Mouse (Mus musculus): ENCODE measurements around the gene Ccdc86. TPM values are rescaled to one million over a fixed set of nuclear protein-coding genes. Genes with fewer than 3 reads are reported as not detected.

Ccdc86 gene
- polyA plus RNA-seq (2014; fragmentation: Illumina TruSeq; extraction: RNeasy Lipid Tissue Mini Kit (QIAGEN cat#74804)), result 1.6 TPM

DNA sequence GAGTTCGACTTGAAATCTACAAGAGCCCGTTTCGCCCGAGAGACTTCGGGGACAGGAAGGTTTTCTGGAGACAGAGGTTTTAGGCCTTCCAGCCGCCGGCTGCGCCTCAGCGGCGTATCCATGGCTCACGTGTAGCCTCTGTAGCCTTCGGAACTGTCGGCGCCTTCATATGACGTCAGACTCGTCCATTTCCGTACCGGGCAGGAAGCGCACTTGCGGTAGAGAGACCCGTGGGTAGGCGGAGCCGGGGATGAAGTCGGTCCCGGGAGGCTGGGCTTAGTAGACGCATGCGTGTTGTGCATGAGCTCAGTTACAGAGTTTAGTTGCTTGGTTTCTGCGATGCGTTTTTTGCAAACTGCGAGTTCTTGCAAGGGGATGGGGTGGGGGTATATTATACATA, at the start of gene Ccdc86:
TSS of gene Ccdc86 (minus strand) at position 155 of the 400 bp plus-strand sequence.

DNA sequence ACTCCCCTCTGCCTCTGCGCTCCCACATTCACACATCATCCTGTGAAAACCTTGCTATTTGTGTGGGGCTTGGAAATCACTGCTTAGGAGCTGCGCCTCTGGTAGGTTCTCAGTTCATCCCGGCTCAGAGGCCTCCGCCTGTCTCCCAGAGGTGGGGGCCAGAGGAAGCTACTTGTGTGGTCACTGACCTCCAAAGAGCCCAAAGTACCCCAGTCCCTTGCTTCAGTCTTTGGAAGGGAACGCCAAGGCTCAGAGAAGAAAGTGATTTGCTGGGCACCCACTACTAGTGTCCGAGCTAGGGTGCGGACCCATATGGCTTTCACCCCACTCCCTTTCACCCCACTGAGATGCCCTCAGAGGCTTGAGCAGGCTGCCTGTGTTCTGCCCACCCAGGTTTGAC, 44.1 kb upstream of the Ccdc86 start, which contains the start of gene Ms4a15:
TSS of gene Ms4a15 (minus strand) at position 101 of the 400 bp plus-strand sequence.

DNA sequence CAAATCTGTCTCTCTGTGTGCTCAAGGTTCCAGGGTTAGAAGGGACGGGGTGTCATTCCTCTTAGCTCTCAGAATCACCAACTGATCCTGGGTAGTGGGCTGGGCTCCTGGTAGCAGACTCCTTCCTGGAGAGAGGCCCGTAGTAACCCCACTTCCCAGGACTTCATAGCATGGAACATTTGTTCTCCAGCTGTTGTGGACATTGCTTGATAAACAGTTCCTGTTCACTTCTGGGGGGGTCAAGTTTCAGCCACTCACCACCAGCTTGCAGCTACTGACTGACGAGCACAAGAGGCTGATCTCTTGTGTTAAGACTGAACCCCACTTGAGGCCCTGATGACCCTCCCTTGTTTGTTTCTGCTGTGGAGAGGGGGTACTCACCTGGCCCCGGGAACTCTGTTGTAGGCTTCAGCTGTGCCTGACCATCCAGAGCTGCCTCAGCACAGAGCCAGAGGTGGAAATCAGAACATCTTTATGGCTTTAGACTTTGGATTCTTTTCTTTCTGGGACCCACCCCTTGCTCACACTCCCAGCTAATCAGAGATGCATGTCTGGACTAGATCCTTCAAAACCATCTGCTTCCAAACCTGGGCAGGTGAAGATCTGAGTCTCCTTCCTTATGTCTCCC, 25.3 kb upstream of the Ccdc86 start, which contains the start of gene Ms4a10:
TSS of gene Ms4a10 (minus strand) at position 433 of the 628 bp plus-strand sequence.

DNA sequence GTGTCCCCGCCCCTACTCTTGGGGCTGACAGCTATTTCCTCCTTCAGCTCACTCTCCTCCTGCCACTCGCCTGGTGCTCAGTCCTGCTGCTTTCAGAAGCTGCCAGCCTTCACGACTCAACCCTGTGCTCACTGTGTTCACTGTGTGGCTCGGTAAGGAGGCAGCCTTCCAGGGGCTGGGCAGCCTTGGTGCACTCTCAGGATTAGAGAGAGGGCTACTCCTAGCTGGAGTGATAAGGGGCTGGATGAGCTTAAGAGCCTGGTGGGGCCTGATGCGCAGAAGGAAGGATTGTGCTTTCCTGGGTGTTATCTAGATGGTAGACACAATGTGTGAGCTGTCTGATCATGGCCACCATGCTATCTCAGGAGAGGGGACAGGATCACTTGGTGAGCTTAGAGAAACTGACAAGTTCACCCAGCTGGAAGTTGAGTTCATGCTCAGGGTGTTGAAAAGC, 11.9 kb downstream of the Ccdc86 start, which contains the start of gene Ptgdr2:
TSS of gene Ptgdr2 (plus strand) at position 51 of the 454 bp plus-strand sequence.

DNA sequence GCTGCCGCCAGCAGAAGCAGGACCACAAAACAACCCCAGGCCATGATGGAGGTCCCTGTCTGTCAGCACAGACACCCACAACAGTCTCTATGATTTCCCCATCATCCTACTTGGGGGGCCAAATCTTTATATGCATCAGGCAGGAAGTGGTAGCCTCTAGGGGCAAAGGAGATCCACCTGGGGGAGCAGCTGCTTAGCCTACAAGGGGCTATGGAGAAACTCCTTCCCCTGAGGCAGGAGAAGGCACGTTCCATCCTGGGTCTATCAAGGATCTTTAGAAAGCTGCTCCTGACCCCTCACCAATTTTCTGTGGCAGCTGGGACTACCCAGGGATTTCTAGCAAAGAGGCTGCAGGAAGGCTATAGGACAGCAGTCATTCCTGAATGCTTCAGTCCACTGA, 28.5 kb downstream of the Ccdc86 start, which contains the start of gene Zp1:
TSS of gene Zp1 (minus strand) at position 101 of the 400 bp plus-strand sequence.

DNA sequence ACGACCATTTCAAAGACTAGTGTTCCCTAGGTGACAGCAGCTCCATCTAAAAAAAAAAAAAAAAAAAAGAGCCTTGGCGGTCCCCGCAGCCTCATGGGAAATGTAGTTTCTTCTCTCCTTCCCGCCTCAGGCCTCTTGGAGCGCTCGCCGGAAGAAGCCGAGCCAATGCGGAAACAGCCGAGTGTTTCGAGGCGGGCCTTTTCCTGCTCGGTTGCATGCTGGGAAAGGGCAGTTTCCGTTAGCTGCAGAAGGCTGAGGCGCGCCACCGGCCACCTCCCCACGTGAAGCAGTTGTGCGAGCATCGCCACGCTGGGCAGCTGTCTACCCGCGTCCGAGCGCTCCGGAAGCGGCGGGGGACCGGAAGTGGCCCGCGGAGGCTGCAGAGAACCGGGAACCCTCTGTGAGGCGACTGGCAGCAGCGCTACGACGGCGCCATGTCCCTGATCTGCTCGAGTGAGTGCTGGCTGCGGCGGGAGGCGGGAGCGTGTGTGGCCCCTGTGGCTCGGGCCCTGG, 54.0 kb downstream of the Ccdc86 start, which contains the start of gene Prpf19:
TSS of gene Prpf19 (plus strand) at position 216 of the 513 bp plus-strand sequence.

Other genes starting within 250 kb of the Ccdc86 start
- not detected for gene Cd5, start 210.3 kb downstream of the Ccdc86 start, polyA plus RNA-seq (2014; fragmentation: Illumina TruSeq; extraction: RNeasy Lipid Tissue Mini Kit (QIAGEN cat#74804))
- gene Cd6, start 119.2 kb downstream of the Ccdc86 start, polyA plus RNA-seq (2014; fragmentation: Illumina TruSeq; extraction: RNeasy Lipid Tissue Mini Kit (QIAGEN cat#74804)), result not detected
- 2.0 TPM for gene Slc15a3, start 109.5 kb downstream of the Ccdc86 start, polyA plus RNA-seq (2014; fragmentation: Illumina TruSeq; extraction: RNeasy Lipid Tissue Mini Kit (QIAGEN cat#74804))
- gene Tmem132a, start 79.3 kb downstream of the Ccdc86 start, polyA plus RNA-seq (2014; fragmentation: Illumina TruSeq; extraction: RNeasy Lipid Tissue Mini Kit (QIAGEN cat#74804)), result not detected
- 4.5 TPM for gene Tmem109, start 67.3 kb downstream of the Ccdc86 start, polyA plus RNA-seq (2014; fragmentation: Illumina TruSeq; extraction: RNeasy Lipid Tissue Mini Kit (QIAGEN cat#74804))
- gene Prpf19, start 54.0 kb downstream of the Ccdc86 start, polyA plus RNA-seq (2014; fragmentation: Illumina TruSeq; extraction: RNeasy Lipid Tissue Mini Kit (QIAGEN cat#74804)), result 87.3 TPM
- gene Zp1, start 28.6 kb downstream of the Ccdc86 start, polyA plus RNA-seq (2014; fragmentation: Illumina TruSeq; extraction: RNeasy Lipid Tissue Mini Kit (QIAGEN cat#74804)), result 0.46 TPM
- 0.48 TPM for gene Ptgdr2, start 12.1 kb downstream of the Ccdc86 start, polyA plus RNA-seq (2014; fragmentation: Illumina TruSeq; extraction: RNeasy Lipid Tissue Mini Kit (QIAGEN cat#74804))
- not detected for gene Ms4a10, start 25.4 kb upstream of the Ccdc86 start, polyA plus RNA-seq (2014; fragmentation: Illumina TruSeq; extraction: RNeasy Lipid Tissue Mini Kit (QIAGEN cat#74804))
- gene Ms4a15, start 44.0 kb upstream of the Ccdc86 start, polyA plus RNA-seq (2014; fragmentation: Illumina TruSeq; extraction: RNeasy Lipid Tissue Mini Kit (QIAGEN cat#74804)), result not detected
- not detected for gene Ms4a18, start 68.8 kb upstream of the Ccdc86 start, polyA plus RNA-seq (2014; fragmentation: Illumina TruSeq; extraction: RNeasy Lipid Tissue Mini Kit (QIAGEN cat#74804))
- not detected for gene Ms4a8a, start 131.8 kb upstream of the Ccdc86 start, polyA plus RNA-seq (2014; fragmentation: Illumina TruSeq; extraction: RNeasy Lipid Tissue Mini Kit (QIAGEN cat#74804))
- gene 1700017D01Rik, start 181.6 kb upstream of the Ccdc86 start, polyA plus RNA-seq (2014; fragmentation: Illumina TruSeq; extraction: RNeasy Lipid Tissue Mini Kit (QIAGEN cat#74804)), result not detected
- gene 1700025F22Rik, start 216.1 kb upstream of the Ccdc86 start, polyA plus RNA-seq (2014; fragmentation: Illumina TruSeq; extraction: RNeasy Lipid Tissue Mini Kit (QIAGEN cat#74804)), result not detected
- not detected for gene Ms4a13, start 247.5 kb upstream of the Ccdc86 start, polyA plus RNA-seq (2014; fragmentation: Illumina TruSeq; extraction: RNeasy Lipid Tissue Mini Kit (QIAGEN cat#74804))

Data from ovary, adult 10 weeks (tissue).